Mouse (Mus musculus) lung, embryonic 15.5 days (tissue): ENCODE results near the gene Stra8. TPM values are rescaled to one million over a fixed set of nuclear protein-coding genes. Genes with fewer than 3 reads are reported as not detected.
A peak's percentile ranks its signal among the peaks of the same experiment; 100 is the strongest.

Experiments
- ATAC-seq: fragments of 200-750 bp; cut with Nextera tagmentation; 2 replicates; pipeline ENCODE4 v1.8.0; 2017; ENCODE audit warnings: moderate number of reproducible peaks, borderline replicate concordance; ENCODE audit not compliant: low FRiP score, low TSS enrichment; ENCODE audit errors: extremely low read depth
- H3K27ac ChIP-seq: fragments of 300-500 bp; sonication (generic); 2 replicates; pipeline ENCODE4 v1.5.1; 2015; ENCODE audit warnings: moderate library complexity, mild to moderate bottlenecking, inconsistent platforms
- H3K27me3 ChIP-seq: fragments of 300-500 bp; sonication (generic); 2 replicates; pipeline ENCODE4 v1.6.1; 2015; ENCODE audit warnings: inconsistent platforms
- H3K36me3 ChIP-seq: fragments of 300-500 bp; sonication (generic); 2 replicates; pipeline ENCODE4 v1.6.1; 2015; ENCODE audit warnings: inconsistent platforms
- H3K4me1 ChIP-seq: fragments of 300-500 bp; sonication (generic); 2 replicates; pipeline ENCODE4 v1.6.1; 2015; ENCODE audit warnings: inconsistent platforms
- H3K4me2 ChIP-seq: fragments of 300-500 bp; sonication (generic); 2 replicates; pipeline ENCODE4 v1.6.1; 2015; ENCODE audit warnings: inconsistent platforms, mild to moderate bottlenecking, moderate library complexity
- H3K4me3 ChIP-seq: fragments of 300-500 bp; sonication (generic); 2 replicates; pipeline ENCODE4 v1.5.1; 2015; ENCODE audit warnings: mild to moderate bottlenecking, inconsistent platforms
- H3K9ac ChIP-seq: fragments of 300-500 bp; sonication (generic); 2 replicates; pipeline ENCODE4 v1.6.1; 2015; ENCODE audit warnings: inconsistent platforms
- H3K9me3 ChIP-seq: fragments of 300-500 bp; sonication (generic); 2 replicates; pipeline ENCODE4 v1.6.1; 2016; ENCODE audit warnings: inconsistent platforms
- WGBS: fragments of 180-500 bp; shearing (Covaris S2); methylation state at CpG from one replicate; pipeline ENCODE4 v1.1.7; 2015; 5-methylcytosine and 5-hydroxymethylcytosine counted together
- polyA plus RNA-seq: library from polyadenylated mRNA; unstranded; fragments of >200 nt; fragmentation: Nextera tagmentation; extraction: Ambion mirVana; gene quantifications from 2 replicates; pipeline ENCODE4 v1.2.1, GENCODE M21; 2015

Stra8 gene
- polyA plus RNA-seq, 1 experiment from 2014 or later = not detected

GRCm38 (mm10) chr6:34948461-34948860 is 28.5 kb downstream of the Stra8 start:
- no peak for ATAC-seq
- Histone ChIP-seq H3K4me3 (no peak overlapping the region), H3K4me2 (peak overlapping the region; percentile 39), H3K27ac (no peak overlapping the region), H3K4me1 (no peaks in the 10 kb centered on the region), H3K36me3 (no peaks in the 10 kb centered on the region), H3K9me3 (no peaks in the 10 kb centered on the region), H3K27me3 (no peaks in the 10 kb centered on the region), H3K9ac (no peak overlapping the region)
- WGBS = 29% methylated on average over 11 of the region's 11 CpGs

DNA sequence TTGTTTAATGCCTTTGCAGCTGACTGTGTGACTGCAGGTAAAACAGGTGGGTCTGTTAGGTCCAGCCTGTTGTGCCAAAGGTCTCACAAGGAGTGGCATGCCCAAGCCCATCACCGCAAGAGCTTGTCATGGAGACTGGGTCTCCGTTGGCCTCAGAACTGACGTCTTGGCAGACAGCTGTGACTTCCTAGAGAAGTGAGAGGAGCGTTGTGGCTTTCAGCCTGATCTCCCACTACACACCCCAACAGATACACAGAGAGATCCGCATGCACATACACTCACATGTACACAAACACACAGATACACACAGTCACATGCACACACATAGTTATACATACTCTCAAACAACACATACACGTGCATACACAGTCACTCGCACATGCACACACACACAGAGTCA is 31.6 kb downstream of the Stra8 start:
- 81% methylated on average over 7 of the region's 7 CpGs for WGBS
- Histone ChIP-seq H3K4me1 (0 out of 2 replicates have a peak, but pooled peaks cover 7% of the 10 kb centered on the region), H3K4me2 (no peak overlapping the region), H3K27ac (no peak overlapping the region), H3K27me3 (no peaks in the 10 kb centered on the region), H3K9ac (no peak overlapping the region), H3K9me3 (no peaks in the 10 kb centered on the region), H3K4me3 (no peak overlapping the region), H3K36me3 (no peaks in the 10 kb centered on the region)
- no peak for ATAC-seq

- H3K27ac ChIP-seq = no peak overlapping the region
- H3K4me3 ChIP-seq = no peak overlapping the region
- no peaks in the 10 kb centered on the region for H3K36me3 ChIP-seq
- 60% methylated on average over 7 of the region's 7 CpGs for WGBS
- H3K27me3 ChIP-seq = no peaks in the 10 kb centered on the region
- H3K9me3 ChIP-seq = no peaks in the 10 kb centered on the region
- H3K9ac ChIP-seq = no peak overlapping the region
- H3K4me1 ChIP-seq = 0 out of 2 replicates have a peak, but pooled peaks cover 7% of the 10 kb centered on the region
- H3K4me2 ChIP-seq = no peak overlapping the region
- ATAC-seq = no peak
Observed at GRCm38 (mm10) chr6:34951956-34952667, 32.1 kb downstream of the Stra8 start.

DNA sequence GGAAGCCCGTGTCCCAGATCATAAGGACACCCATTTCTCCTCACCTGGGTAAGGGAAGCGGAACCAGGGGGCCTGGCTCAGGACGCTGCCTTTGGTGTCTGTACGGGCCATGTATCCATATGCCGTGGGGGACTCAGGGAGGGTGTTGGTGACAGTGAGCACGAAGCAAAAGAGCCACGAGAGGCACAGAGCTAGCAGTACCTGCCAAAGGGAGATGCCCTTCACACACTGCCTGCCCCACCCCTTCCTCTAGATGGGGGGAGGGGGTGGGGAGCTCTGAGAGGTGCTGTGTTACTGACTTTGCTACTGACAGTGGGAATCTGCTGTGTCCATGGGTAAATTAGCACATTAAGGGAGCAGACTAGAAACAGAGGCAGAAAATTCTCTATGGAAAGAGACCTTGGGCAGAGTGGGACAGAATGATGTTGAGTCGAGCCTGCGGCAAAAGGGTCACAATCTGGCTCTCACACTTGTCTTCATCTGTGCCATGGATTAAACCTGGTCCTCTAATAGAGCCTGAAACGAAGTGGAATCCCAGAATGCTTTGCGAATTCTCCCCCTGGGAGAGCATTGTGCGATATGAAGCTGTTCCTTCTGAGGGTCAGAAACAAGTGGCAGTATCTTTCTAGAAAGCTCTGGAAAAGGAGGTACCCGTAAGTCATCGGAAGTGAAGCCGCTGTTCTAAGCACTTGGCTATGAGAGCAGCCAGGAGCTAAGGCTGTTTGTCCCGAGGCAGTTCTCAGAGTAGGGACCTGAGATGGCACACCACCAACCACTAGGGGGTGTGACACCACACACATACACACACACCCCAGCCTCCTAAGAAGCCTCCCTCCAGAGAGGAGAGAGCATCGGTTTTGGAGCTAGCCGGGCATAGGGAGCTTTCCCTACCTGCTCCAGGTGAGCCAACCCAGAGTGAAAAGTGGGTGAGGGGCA is 35.2 kb downstream of the Stra8 start:
- Histone ChIP-seq H3K9me3 (no peaks in the 10 kb centered on the region), H3K27ac (no peak overlapping the region), H3K4me3 (no peak overlapping the region), H3K4me1 (0 out of 2 replicates have a peak, but pooled peaks cover 7% of the 10 kb centered on the region), H3K9ac (no peak overlapping the region), H3K36me3 (no peaks in the 10 kb centered on the region), H3K27me3 (no peaks in the 10 kb centered on the region), H3K4me2 (peak overlapping the region; percentile 44)
- ATAC-seq = peak; percentile 77; the same call in 1 of the 2 replicates
- 45% methylated on average over 18 of the region's 18 CpGs for WGBS

- H3K4me2 ChIP-seq = peak overlapping the region; percentile 44
- H3K27me3 ChIP-seq = no peaks in the 10 kb centered on the region
- no peaks in the 10 kb centered on the region for H3K9me3 ChIP-seq
- 42% methylated on average over 8 of the region's 8 CpGs for WGBS
- H3K4me3 ChIP-seq = no peak overlapping the region
- H3K4me1 ChIP-seq = 0 out of 2 replicates have a peak, but pooled peaks cover 7% of the 10 kb centered on the region
- H3K27ac ChIP-seq = no peak overlapping the region
- no peaks in the 10 kb centered on the region for H3K36me3 ChIP-seq
- ATAC-seq = no peak; the same call in 1 of the 2 replicates
- no peak overlapping the region for H3K9ac ChIP-seq
Observed at GRCm38 (mm10) chr6:34955862-34956241, 35.9 kb downstream of the Stra8 start.

GRCm38 (mm10) chr6:34959131-34959530 is 39.2 kb downstream of the Stra8 start:
- ATAC-seq = no peak
- no peaks in the 10 kb centered on the region for H3K27me3 ChIP-seq
- H3K4me3 ChIP-seq = no peak overlapping the region
- H3K4me2 ChIP-seq = no peak overlapping the region
- H3K27ac ChIP-seq = no peak overlapping the region
- H3K36me3 ChIP-seq = no peaks in the 10 kb centered on the region
- H3K4me1 ChIP-seq = 0 out of 2 replicates have a peak, but pooled peaks cover 7% of the 10 kb centered on the region
- WGBS = 84% methylated on average over 7 of the region's 7 CpGs
- no peak overlapping the region for H3K9ac ChIP-seq
- no peaks in the 10 kb centered on the region for H3K9me3 ChIP-seq

DNA sequence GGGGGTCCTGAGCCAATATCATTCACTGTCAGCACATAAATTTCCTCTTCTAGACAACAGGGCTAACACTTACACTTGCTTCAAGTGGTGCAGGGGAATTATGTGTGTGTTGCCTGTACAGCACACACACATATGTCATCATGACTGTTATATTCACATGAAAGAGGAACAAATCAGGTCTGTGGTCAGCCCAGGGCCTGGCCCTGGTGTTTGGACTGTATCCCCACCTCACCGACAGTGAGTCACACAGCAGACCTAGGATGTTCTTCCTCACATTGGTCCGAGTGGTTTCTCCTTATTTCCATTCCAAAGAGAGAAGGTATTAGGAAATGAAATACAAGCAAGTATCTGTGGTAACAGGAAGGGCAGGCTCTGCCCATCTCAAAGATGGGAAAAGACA is 44.6 kb downstream of the Stra8 start:
- Histone ChIP-seq H3K4me3 (no peak overlapping the region), H3K4me1 (no peaks in the 10 kb centered on the region), H3K27me3 (no peaks in the 10 kb centered on the region), H3K9ac (no peak overlapping the region), H3K4me2 (no peak overlapping the region), H3K9me3 (no peaks in the 10 kb centered on the region), H3K36me3 (no peaks in the 10 kb centered on the region), H3K27ac (no peak overlapping the region)
- ATAC-seq = no peak
- 70% methylated on average over 2 of the region's 2 CpGs for WGBS

- H3K4me3 ChIP-seq = no peak overlapping the region
- H3K4me1 ChIP-seq = no peaks in the 10 kb centered on the region
- H3K27ac ChIP-seq = no peak overlapping the region
- H3K9ac ChIP-seq = no peak overlapping the region
- no peak overlapping the region for H3K4me2 ChIP-seq
- H3K36me3 ChIP-seq = no peaks in the 10 kb centered on the region
- no peak for ATAC-seq
- H3K27me3 ChIP-seq = no peaks in the 10 kb centered on the region
- WGBS = 78% methylated on average over 6 of the region's 6 CpGs
- no peaks in the 10 kb centered on the region for H3K9me3 ChIP-seq
Observed at GRCm38 (mm10) chr6:34965819-34966539, 46.0 kb downstream of the Stra8 start.

DNA sequence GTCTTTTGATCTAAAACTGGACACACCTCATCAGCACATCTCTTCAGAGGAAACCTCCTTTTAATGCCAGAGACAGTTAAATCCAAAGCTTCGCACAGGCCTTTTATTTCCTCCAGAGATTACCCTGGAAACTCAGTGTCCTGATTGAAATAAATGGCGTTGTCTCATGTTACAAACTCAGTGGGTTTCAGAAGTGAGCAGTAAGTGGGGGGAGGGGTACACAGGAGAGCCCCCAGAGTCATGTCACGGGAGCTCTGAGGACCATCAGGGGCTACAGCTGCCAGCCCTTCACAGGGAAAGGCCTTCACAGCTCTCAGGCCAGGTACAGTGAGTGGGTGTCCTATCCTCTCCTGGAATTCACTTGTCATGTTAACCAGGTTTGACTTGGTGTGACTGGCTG is 51.2 kb downstream of the Stra8 start:
- H3K4me2 ChIP-seq = no peak overlapping the region
- H3K4me3 ChIP-seq = no peak overlapping the region
- H3K4me1 ChIP-seq = no peaks in the 10 kb centered on the region
- no peak overlapping the region for H3K9ac ChIP-seq
- no peak for ATAC-seq
- no peaks in the 10 kb centered on the region for H3K9me3 ChIP-seq
- no peak overlapping the region for H3K27ac ChIP-seq
- no peaks in the 10 kb centered on the region for H3K36me3 ChIP-seq
- WGBS = 27% methylated on average over 3 of the region's 3 CpGs
- H3K27me3 ChIP-seq = no peaks in the 10 kb centered on the region

- H3K9ac ChIP-seq = no peak overlapping the region
- no peaks in the 10 kb centered on the region for H3K36me3 ChIP-seq
- H3K4me1 ChIP-seq = no peaks in the 10 kb centered on the region
- 66% methylated on average over 3 of the region's 3 CpGs for WGBS
- H3K4me3 ChIP-seq = no peak overlapping the region
- H3K9me3 ChIP-seq = no peaks in the 10 kb centered on the region
- no peak for ATAC-seq
- H3K4me2 ChIP-seq = no peak overlapping the region
- H3K27me3 ChIP-seq = no peaks in the 10 kb centered on the region
- no peak overlapping the region for H3K27ac ChIP-seq
Observed at GRCm38 (mm10) chr6:34979291-34979690, 59.3 kb downstream of the Stra8 start.

DNA sequence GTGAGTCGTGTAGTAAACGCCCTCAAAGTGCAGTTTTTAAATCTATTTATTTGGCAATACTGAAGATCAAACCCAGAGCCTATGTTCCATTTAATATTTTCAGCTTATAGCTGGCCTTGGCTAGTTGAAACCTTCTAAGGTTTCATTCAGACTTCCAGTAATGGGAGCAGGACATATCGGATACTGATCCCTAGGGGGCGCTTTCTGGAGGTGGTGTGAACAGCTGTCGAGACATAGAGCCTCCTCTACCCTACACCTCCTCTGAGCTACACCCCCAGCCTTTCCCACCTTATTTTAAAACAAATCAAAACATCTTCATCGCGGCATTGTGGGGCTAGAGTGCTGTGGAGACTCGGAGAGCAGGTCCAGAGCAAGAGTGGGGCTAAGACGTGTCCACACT is 60.7 kb downstream of the Stra8 start:
- 62% methylated on average over 9 of the region's 9 CpGs for WGBS
- no peak overlapping the region for H3K4me3 ChIP-seq
- ATAC-seq = no peak

More for the DNA sequence above, 60.7 kb downstream of the Stra8 start:
- Histone ChIP-seq H3K4me2 (no peak overlapping the region), H3K27ac (no peak overlapping the region), H3K27me3 (no peaks in the 10 kb centered on the region), H3K36me3 (no peaks in the 10 kb centered on the region), H3K4me1 (no peaks in the 10 kb centered on the region), H3K9me3 (no peaks in the 10 kb centered on the region), H3K9ac (no peak overlapping the region)
